Mouse (Mus musculus): ENCODE data around the gene Kir3dl1.
"Not testable (repeated sequence)": the region's sequence is repeated elsewhere in the genome, so short reads cannot be mapped to it uniquely, and the experiment has no call there.

Gene Kir3dl1

DNA sequence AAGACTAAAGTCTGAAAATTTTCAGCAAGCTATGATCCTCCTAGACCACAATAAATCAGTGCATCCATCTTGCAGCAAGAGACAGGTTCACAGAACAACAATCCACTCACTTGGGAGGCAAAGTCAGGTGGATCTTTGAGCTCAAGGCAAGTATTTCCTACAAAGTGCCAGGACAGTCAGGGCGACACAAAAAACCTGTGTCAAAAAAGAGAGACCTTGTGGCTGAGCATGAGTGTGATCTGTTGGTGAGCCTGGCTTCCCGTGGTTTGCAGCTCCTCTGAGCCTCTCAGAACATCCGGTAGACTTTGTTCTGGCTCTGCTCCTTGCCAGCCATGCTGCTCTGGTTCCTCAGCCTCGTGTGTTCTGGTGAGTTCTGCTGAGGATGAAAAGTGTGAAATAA lies at the start of gene Kir3dl1:
Kir3dl1 (plus strand) TSS at position 301 of the 400 bp plus-strand sequence.
- DNase-seq (ENCODE audit: low spot score in 2 of 2), result not testable (repeated sequence)

DNA sequence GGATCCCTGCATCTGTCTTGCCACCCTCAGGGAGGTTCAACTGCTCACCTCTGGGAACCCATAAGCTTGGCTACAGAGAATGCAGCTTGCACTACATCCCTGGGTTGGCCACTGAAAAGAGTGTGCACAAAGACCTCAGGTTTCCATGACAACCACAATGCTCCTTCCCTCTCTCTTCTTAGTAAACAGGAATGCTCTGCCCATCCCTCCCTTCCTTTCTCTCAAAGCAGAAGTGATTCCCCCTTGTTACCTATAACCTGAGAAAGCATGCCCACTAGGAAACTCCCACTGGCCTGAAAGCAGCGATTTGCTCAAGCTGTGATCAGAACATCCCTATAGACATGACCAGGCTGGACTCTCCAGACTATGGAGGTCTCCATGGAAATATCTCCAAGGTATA lies 26.2 kb downstream of the Kir3dl1 start, which contains the start of gene Kir3dl2:
Kir3dl2 (minus strand) TSS at position 101 of the 400 bp plus-strand sequence.
- DNase-seq (ENCODE audit: low spot score in 2 of 2), result not testable (repeated sequence)

DNA sequence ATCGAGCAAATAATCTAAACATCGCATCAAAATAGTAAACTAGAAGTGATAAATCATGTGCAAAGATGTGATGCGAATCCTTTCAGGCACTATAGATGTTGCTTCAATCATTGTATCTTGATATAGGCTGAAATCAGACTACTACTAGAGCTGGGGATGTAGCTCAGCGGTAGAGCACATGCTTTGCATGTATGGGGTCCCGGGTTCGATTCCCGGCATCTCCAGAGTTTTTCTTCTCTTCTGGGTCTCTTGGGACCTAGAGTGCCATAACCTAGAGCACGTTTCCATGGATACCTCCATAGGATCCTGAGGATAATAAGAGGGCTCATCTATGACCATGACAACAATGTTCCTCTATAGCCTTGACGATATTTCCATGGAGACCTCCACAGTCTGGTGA lies 51.3 kb downstream of the Kir3dl1 start:
- DNase-seq (ENCODE audit: low spot score in 2 of 2), result not testable (repeated sequence)
